Mouse (Mus musculus) T-helper 1 cell (primary cell): ENCODE results near the gene Gm20695.
"Not testable (repeated sequence)": the region's sequence is repeated elsewhere in the genome, so short reads cannot be mapped to it uniquely, and the experiment has no call there.

ENCODE experiments used
- in situ Hi-C: fragments of 300-600 bp; cut with MboI, MseI; formaldehyde crosslinking; loops from one replicate; pipeline ENCODE4 v1.15.1; 2025; ENCODE audit warnings: high pct_unique_total_duplicates

Gm20695 gene

GRCm38 (mm10) chr16:3884201-3885064, at the start of gene Gm20695, which contains the start of gene Zfp597:
Gene Gm20695 (plus strand): TSS chr16:3884648.
Gene Zfp597 (minus strand): TSS chr16:3884561.
- in situ Hi-C loops: no loop called here

- in situ Hi-C loops: no loop called here
These were observed 49.0 kb upstream of the Gm20695 start for GRCm38 (mm10) chr16:3835461-3835860.

GRCm38 (mm10) chr16:3839157-3839885, 45.1 kb upstream of the Gm20695 start:
- in situ Hi-C loops: no loop called here

GRCm38 (mm10) chr16:3842989-3843388, 41.5 kb upstream of the Gm20695 start:
- in situ Hi-C loops: no loop called here

GRCm38 (mm10) chr16:3843796-3844195, 40.7 kb upstream of the Gm20695 start:
- in situ Hi-C loops: no loop called here

GRCm38 (mm10) chr16:3846711-3847518, 37.5 kb upstream of the Gm20695 start, which contains the start of gene Zfp174:
Gene Zfp174 (plus strand): TSS chr16:3847268.
- in situ Hi-C loops: no loop called here

- in situ Hi-C loops: no loop called here
These were observed 36.6 kb upstream of the Gm20695 start for GRCm38 (mm10) chr16:3847871-3848270.

GRCm38 (mm10) chr16:3848416-3848815, 36.0 kb upstream of the Gm20695 start:
- in situ Hi-C loops: no loop called here

GRCm38 (mm10) chr16:3851301-3851700, 33.1 kb upstream of the Gm20695 start:
- in situ Hi-C loops: not testable (repeated sequence)

GRCm38 (mm10) chr16:3852586-3852985, 31.9 kb upstream of the Gm20695 start:
- in situ Hi-C loops: no loop called here

- in situ Hi-C loops: no loop called here
These were observed 29.8 kb upstream of the Gm20695 start for GRCm38 (mm10) chr16:3854437-3855182.

GRCm38 (mm10) chr16:3855776-3856175, 28.7 kb upstream of the Gm20695 start:
- in situ Hi-C loops: no loop called here

GRCm38 (mm10) chr16:3859254-3859653, 25.2 kb upstream of the Gm20695 start:
- in situ Hi-C loops: no loop called here

- in situ Hi-C loops: no loop called here
These were observed 12.6 kb upstream of the Gm20695 start for GRCm38 (mm10) chr16:3871815-3872214.

GRCm38 (mm10) chr16:3872216-3873047, 12.0 kb upstream of the Gm20695 start, which contains the start of gene Naa60:
Gene Naa60 (plus strand): TSS chr16:3872375.
- in situ Hi-C loops: no loop called here

- in situ Hi-C loops: no loop called here
These were observed 8.1 kb upstream of the Gm20695 start for GRCm38 (mm10) chr16:3876346-3876745.

- in situ Hi-C loops: no loop called here
These were observed 720 bp downstream of the Gm20695 start for GRCm38 (mm10) chr16:3885065-3885670.

GRCm38 (mm10) chr16:3891621-3892295, 7.3 kb downstream of the Gm20695 start:
- in situ Hi-C loops: no loop called here

- in situ Hi-C loops: no loop called here
These were observed 9.3 kb downstream of the Gm20695 start for GRCm38 (mm10) chr16:3893739-3894138.
